Mouse (Mus musculus): Measurements from ENCODE around the gene Scrt2. TPM values are rescaled to one million over a fixed set of nuclear protein-coding genes. Genes with fewer than 3 reads are reported as not detected.
A peak's percentile ranks its signal among the peaks of the same experiment; 100 is the strongest.

Scrt2 gene
- polyA plus RNA-seq, 1 experiment from 2014 or later: not detected

DNA sequence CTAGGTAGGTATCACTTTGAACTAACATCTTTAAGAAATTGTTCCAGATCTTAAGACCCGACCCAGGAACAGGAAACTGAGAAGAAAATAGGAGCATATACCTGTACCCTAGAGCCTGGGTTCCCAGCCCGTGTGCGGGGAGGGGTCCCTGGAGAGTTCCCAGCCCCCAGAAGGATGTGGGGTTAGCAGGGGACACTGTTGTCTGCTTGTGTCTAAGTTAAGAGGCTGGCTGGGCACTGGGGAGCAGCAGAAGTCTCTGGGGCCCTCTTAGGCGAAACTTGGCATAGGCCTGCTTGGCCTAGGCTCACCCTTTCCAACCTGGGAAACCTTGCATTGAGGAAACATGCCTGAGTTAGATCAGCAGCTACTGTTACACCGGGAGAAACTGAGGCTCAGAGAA, 63.2 kb downstream of the Scrt2 start:
- H3K4me1 ChIP-seq (ENCODE audit: control insufficient read depth, insufficient read depth, low read length): peaks cover 20% of the 10 kb centered on the region
- H3K4me3 ChIP-seq (ENCODE audit: low read length): peak overlapping the region; percentile 57
- H3K9ac ChIP-seq (ENCODE audit: low read depth, low read length): peak overlapping the region; percentile 62; the same call in 1 of the 2 replicates
- H3K36me3 ChIP-seq (ENCODE audit: control insufficient read depth, insufficient read depth, low read length): no peaks in the 10 kb centered on the region
- 75% methylated on average over 5 of the region's 5 CpGs for WGBS
- H3K27me3 ChIP-seq (replicated peaks; ENCODE audit: control insufficient read depth, insufficient read depth, low read length): peaks cover 35% of the 10 kb centered on the region
- H3K27ac ChIP-seq (ENCODE audit: low read length): no peak overlapping the region
- H3K9me3 ChIP-seq (ENCODE audit: control insufficient read depth, low read length): no peaks in the 10 kb centered on the region
- ATAC-seq: no peak
- 0 out of 2 replicates have a peak overlapping the region, but pooled peaks have one; percentile 97 for H3K4me2 ChIP-seq (ENCODE audit: low read depth, low read length)

Other genes with a start within 250 kb of the Scrt2 start
- 0.05 TPM in 1 of 2 replicates, not detected in the other for gene Rspo4, start 238.6 kb upstream of the Scrt2 start, polyA plus RNA-seq (2015; fragmentation: Nextera tagmentation; extraction: Ambion mirVana)
- gene Angpt4, start 170.3 kb upstream of the Scrt2 start, polyA plus RNA-seq (2015; fragmentation: Nextera tagmentation; extraction: Ambion mirVana): 0.89 and 1.0 TPM in 2 replicates
- 25.7 and 25.9 TPM in 2 replicates for gene Fam110a, start 101.3 kb upstream of the Scrt2 start, polyA plus RNA-seq (2015; fragmentation: Nextera tagmentation; extraction: Ambion mirVana)
- 6.9 and 7.0 TPM in 2 replicates for gene Slc52a3, start 85.0 kb upstream of the Scrt2 start, polyA plus RNA-seq (2015; fragmentation: Nextera tagmentation; extraction: Ambion mirVana)
- 34.9 and 43.6 TPM in 2 replicates for gene Srxn1, start 24.0 kb downstream of the Scrt2 start, polyA plus RNA-seq (2015; fragmentation: Nextera tagmentation; extraction: Ambion mirVana)
- 6.5 and 7.5 TPM in 2 replicates for gene Tcf15, start 62.0 kb downstream of the Scrt2 start, polyA plus RNA-seq (2015; fragmentation: Nextera tagmentation; extraction: Ambion mirVana)
- 72.6 and 81.1 TPM in 2 replicates for gene Csnk2a1, start 145.3 kb downstream of the Scrt2 start, polyA plus RNA-seq (2015; fragmentation: Nextera tagmentation; extraction: Ambion mirVana)
- 35.8 and 37.7 TPM in 2 replicates for gene Tbc1d20, start 212.3 kb downstream of the Scrt2 start, polyA plus RNA-seq (2015; fragmentation: Nextera tagmentation; extraction: Ambion mirVana)